Comparison of ENCODE assay signal across 8 mouse cellular contexts in genomic region chr12:73113196-73113595, GRCm38 (mm10). TPM values are rescaled to one million over a fixed set of nuclear protein-coding genes. Genes with fewer than 3 reads are reported as not detected.
DNase-seq lines count a peak whose midpoint lies in the region; ATAC-seq and TF ChIP-seq lines count a peak whose summit lies in the region.

Gene Six4, minus strand, starts transcription at chr12:73113456.

- no peak for TF ChIP-seq CTCF in intestine, postnatal 0 days (IDR thresholded peaks at IDR 0.05; ENCODE audit: low read depth)
- TF ChIP-seq CTCF in stomach, postnatal 0 days (IDR thresholded peaks at IDR 0.05; ENCODE audit: low read depth): no peak

- WGBS in intestine, postnatal 0 days: under 1% methylated on average over 19 of the region's 20 CpGs
- under 1% methylated on average over 20 of the region's 20 CpGs for WGBS in limb, embryonic 13.5 days
- under 1% methylated on average over 20 of the region's 20 CpGs for WGBS in midbrain, embryonic 14.5 days
- under 1% methylated on average over 19 of the region's 20 CpGs for WGBS in stomach, postnatal 0 days

- no peaks in the 10 kb centered on the region for H3K4me1 ChIP-seq in intestine, postnatal 0 days (replicated peaks; ENCODE audit: control insufficient read depth, insufficient read depth, low read length)
- peaks cover 25% of the 10 kb centered on the region for H3K4me1 ChIP-seq in limb, embryonic 13.5 days
- peaks cover 13% of the 10 kb centered on the region for H3K4me1 ChIP-seq in midbrain, embryonic 14.5 days (ENCODE audit: control insufficient read depth, insufficient read depth, low read length)
- peaks cover 6% of the 10 kb centered on the region; the same call in 1 of the 2 replicates for H3K4me1 ChIP-seq in stomach, postnatal 0 days (replicated peaks; ENCODE audit: control insufficient read depth, insufficient read depth)

- H3K36me3 ChIP-seq in intestine, postnatal 0 days (ENCODE audit: control insufficient read depth, insufficient read depth): no peaks in the 10 kb centered on the region
- peaks cover 10% of the 10 kb centered on the region for H3K36me3 ChIP-seq in limb, embryonic 13.5 days
- H3K36me3 ChIP-seq in midbrain, embryonic 14.5 days (ENCODE audit: control insufficient read depth, insufficient read depth, low read length): no peaks in the 10 kb centered on the region
- H3K36me3 ChIP-seq in stomach, postnatal 0 days (ENCODE audit: control insufficient read depth, insufficient read depth, low read length): no peaks in the 10 kb centered on the region

- no peak for TF ChIP-seq EP300 in stomach, postnatal 0 days (optimal IDR thresholded peaks at IDR 0.05)

- peak within 1 kb of the TSS; percentile 60 for H3K4me3 ChIP-seq in intestine, postnatal 0 days (ENCODE audit: low read depth, low read length)
- peak within 1 kb of the TSS; percentile 88 for H3K4me3 ChIP-seq in limb, embryonic 13.5 days
- H3K4me3 ChIP-seq in midbrain, embryonic 14.5 days (replicated peaks; ENCODE audit: low read depth, low read length): peak within 1 kb of the TSS; percentile 65
- peak within 1 kb of the TSS; percentile 62 for H3K4me3 ChIP-seq in stomach, postnatal 0 days (ENCODE audit: low read depth, low read length)

- H3K9ac ChIP-seq in intestine, postnatal 0 days (ENCODE audit: low read depth, low read length): peak within 1 kb of the TSS; percentile 44
- H3K9ac ChIP-seq in limb, embryonic 13.5 days: peak within 1 kb of the TSS; percentile 95
- peak within 1 kb of the TSS; percentile 65 for H3K9ac ChIP-seq in midbrain, embryonic 14.5 days (replicated peaks; ENCODE audit: low read length)
- H3K9ac ChIP-seq in stomach, postnatal 0 days (ENCODE audit: low read length): peak within 1 kb of the TSS; percentile 58

- H3K4me2 ChIP-seq in intestine, postnatal 0 days (replicated peaks; ENCODE audit: low read depth): peak within 1 kb of the TSS; percentile 100
- peak within 1 kb of the TSS; percentile 88 for H3K4me2 ChIP-seq in limb, embryonic 13.5 days (replicated peaks)
- H3K4me2 ChIP-seq in midbrain, embryonic 14.5 days (ENCODE audit: low read length): peak within 1 kb of the TSS; percentile 100
- peak within 1 kb of the TSS; percentile 98 for H3K4me2 ChIP-seq in stomach, postnatal 0 days (replicated peaks; ENCODE audit: low read depth)

- peak; percentile 63; the same call in 1 of the 2 replicates for ATAC-seq in intestine, postnatal 0 days
- ATAC-seq in limb, embryonic 13.5 days (ENCODE audit: low FRiP score, low read depth): peak; percentile 90
- peak; percentile 92 for ATAC-seq in midbrain, embryonic 14.5 days (ENCODE audit: low FRiP score, low TSS enrichment)
- peak; percentile 75 for ATAC-seq in stomach, postnatal 0 days (ENCODE audit: low FRiP score, low TSS enrichment)

- no peak within 1 kb of the TSS for H3K27ac ChIP-seq in intestine, postnatal 0 days (ENCODE audit: low read depth, low read length)
- peak within 1 kb of the TSS; percentile 93 for H3K27ac ChIP-seq in limb, embryonic 13.5 days
- H3K27ac ChIP-seq in midbrain, embryonic 14.5 days (replicated peaks; ENCODE audit: low read depth, low read length): no peak within 1 kb of the TSS; the same call in 1 of the 2 replicates
- H3K27ac ChIP-seq in stomach, postnatal 0 days (replicated peaks): no peak within 1 kb of the TSS

- H3K9me3 ChIP-seq in intestine, postnatal 0 days (ENCODE audit: control insufficient read depth): no peaks in the 10 kb centered on the region
- H3K9me3 ChIP-seq in limb, embryonic 13.5 days: no peaks in the 10 kb centered on the region
- no peaks in the 10 kb centered on the region for H3K9me3 ChIP-seq in midbrain, embryonic 14.5 days (ENCODE audit: control insufficient read depth, low read length)
- no peaks in the 10 kb centered on the region for H3K9me3 ChIP-seq in stomach, postnatal 0 days (ENCODE audit: control insufficient read depth, low read length)

- H3K27me3 ChIP-seq in intestine, postnatal 0 days (replicated peaks; ENCODE audit: control insufficient read depth, insufficient read depth, low read length): peaks cover 48% of the 10 kb centered on the region
- H3K27me3 ChIP-seq in limb, embryonic 13.5 days: no peaks in the 10 kb centered on the region
- peaks cover 5% of the 10 kb centered on the region; the same call in 1 of the 2 replicates for H3K27me3 ChIP-seq in midbrain, embryonic 14.5 days (ENCODE audit: control insufficient read depth, insufficient read depth, low read length)
- H3K27me3 ChIP-seq in stomach, postnatal 0 days (ENCODE audit: control insufficient read depth, insufficient read depth, low read length): peaks cover 3% of the 10 kb centered on the region; the same call in 1 of the 2 replicates

- peak; percentile 5 for DNase-seq in thymus, postnatal 14 days
- DNase-seq in thymus, postnatal 0 days (ENCODE audit: low spot score): no peak
- DNase-seq in embryo, embryonic 11.5 days (ENCODE audit: low read depth, low spot score): peak; percentile 85
- DNase-seq in heart, adult 11 months: peak; percentile 97
- DNase-seq in midbrain, embryonic 14.5 days: peak; percentile 85
- DNase-seq in stomach, postnatal 0 days (ENCODE audit: low spot score): peak; percentile 73

RNA-seq across cellular contexts. Expression of gene Six4, which starts in this region (rescaled TPM):
- polyA plus RNA-seq in thymus, postnatal 0 days (2015; fragmentation: Nextera tagmentation; extraction: Ambion mirVana): 1.8 TPM in 2 replicates
- polyA plus RNA-seq in intestine, postnatal 0 days (2015; fragmentation: Nextera tagmentation; extraction: Ambion mirVana): 0.03 and 0.05 TPM in 2 replicates
- 7.6 and 8.3 TPM in 2 replicates for polyA plus RNA-seq in limb, embryonic 13.5 days (2015; fragmentation: Nextera tagmentation; extraction: Ambion mirVana)
- polyA plus RNA-seq in midbrain, embryonic 14.5 days (2014; fragmentation: Nextera tagmentation; extraction: Ambion mirVana): 0.35 and 0.41 TPM in 2 replicates
- polyA plus RNA-seq in stomach, postnatal 0 days (2015; fragmentation: Nextera tagmentation; extraction: Ambion mirVana): 0.13 and 0.17 TPM in 2 replicates

Comparison
In these comparisons a context has a peak if more than half of its experiments do, and no peak if none do; other contexts are left out.
1. Peak in ATAC-seq, H3K4me3 ChIP-seq, H3K9ac ChIP-seq and H3K4me2 ChIP-seq in intestine, postnatal 0 days; RNA of the gene not detected or under 1 TPM.
2. Peak in DNase-seq, ATAC-seq, H3K4me3 ChIP-seq, H3K9ac ChIP-seq and H3K4me2 ChIP-seq in midbrain, embryonic 14.5 days; RNA of the gene not detected or under 1 TPM.
3. Peak in DNase-seq, ATAC-seq, H3K4me3 ChIP-seq, H3K9ac ChIP-seq and H3K4me2 ChIP-seq in stomach, postnatal 0 days; RNA of the gene not detected or under 1 TPM.
4. H3K9ac ChIP-seq: peak in every context shown above with its lines; median percentile 95 in limb, embryonic 13.5 days; 65 in midbrain, embryonic 14.5 days; 58 in stomach, postnatal 0 days; 44 in intestine, postnatal 0 days.